Mouse (Mus musculus): ENCODE results near the gene Pou3f1. TPM values are rescaled to one million over a fixed set of nuclear protein-coding genes. Genes with fewer than 3 reads are reported as not detected.

Pou3f1 gene
- polyA plus RNA-seq, 1 experiment from 2014 or later, result 0.14 TPM

- Histone ChIP-seq H3K4me2 (peak overlapping the region; percentile 99), H3K9ac (peak overlapping the region; percentile 55), H3K27ac (no peak overlapping the region), H3K4me1 (replicated peaks) (peaks cover 47% of the 10 kb centered on the region), H3K27me3 (peaks cover 82% of the 10 kb centered on the region), H3K4me3 (peak overlapping the region; percentile 75), H3K9me3 (replicated peaks) (no peaks in the 10 kb centered on the region), H3K36me3 (no peaks in the 10 kb centered on the region)
- under 1% methylated on average over 84 of the region's 92 CpGs for WGBS
- peak; percentile 84 for ATAC-seq (replicated peaks; ENCODE audit: insufficient number of reproducible peaks, insufficient read depth, low FRiP score, low read depth)
Observed at GRCm38 (mm10) chr4:124656854-124657650, 445 bp downstream of the Pou3f1 start.

- peak overlapping the region; percentile 99 for H3K4me2 ChIP-seq
- no peaks in the 10 kb centered on the region for H3K36me3 ChIP-seq
- peaks cover 89% of the 10 kb centered on the region for H3K27me3 ChIP-seq
- under 1% methylated on average over 47 of the region's 61 CpGs for WGBS
- no peaks in the 10 kb centered on the region for H3K9me3 ChIP-seq (replicated peaks)
- H3K9ac ChIP-seq, result peak overlapping the region; percentile 40; the same call in 1 of the 2 replicates
- H3K4me3 ChIP-seq, result peak overlapping the region; percentile 75
- H3K27ac ChIP-seq, result no peak overlapping the region
- peaks cover 40% of the 10 kb centered on the region for H3K4me1 ChIP-seq (replicated peaks)
- ATAC-seq (replicated peaks; ENCODE audit: insufficient number of reproducible peaks, insufficient read depth, low FRiP score, low read depth), result no peak
Observed at GRCm38 (mm10) chr4:124657781-124658180, 1.2 kb downstream of the Pou3f1 start.

- H3K9ac ChIP-seq, result no peak overlapping the region
- peak overlapping the region; percentile 99 for H3K4me2 ChIP-seq
- no peaks in the 10 kb centered on the region for H3K9me3 ChIP-seq (replicated peaks)
- peaks cover 94% of the 10 kb centered on the region for H3K27me3 ChIP-seq
- no peak for ATAC-seq (replicated peaks; ENCODE audit: insufficient number of reproducible peaks, insufficient read depth, low FRiP score, low read depth)
- no peak overlapping the region for H3K27ac ChIP-seq
- WGBS, result 2% methylated on average over 39 of the region's 39 CpGs
- H3K36me3 ChIP-seq, result no peaks in the 10 kb centered on the region
- peaks cover 36% of the 10 kb centered on the region for H3K4me1 ChIP-seq (replicated peaks)
- peak overlapping the region; percentile 75 for H3K4me3 ChIP-seq
Observed at GRCm38 (mm10) chr4:124658412-124658851, 1.8 kb downstream of the Pou3f1 start.

- Histone ChIP-seq H3K9me3 (replicated peaks) (no peaks in the 10 kb centered on the region), H3K36me3 (no peaks in the 10 kb centered on the region), H3K4me1 (replicated peaks) (peaks cover 34% of the 10 kb centered on the region), H3K4me3 (peak overlapping the region; percentile 75), H3K4me2 (peak overlapping the region; percentile 59), H3K27me3 (peaks cover 95% of the 10 kb centered on the region), H3K27ac (no peak overlapping the region), H3K9ac (no peak overlapping the region)
- 3% methylated on average over 68 of the region's 68 CpGs for WGBS
- no peak for ATAC-seq (replicated peaks; ENCODE audit: insufficient number of reproducible peaks, insufficient read depth, low FRiP score, low read depth)
Observed at GRCm38 (mm10) chr4:124659251-124660217, 2.9 kb downstream of the Pou3f1 start.

- Histone ChIP-seq H3K4me2 (no peak overlapping the region), H3K4me3 (no peak overlapping the region), H3K27ac (no peak overlapping the region), H3K36me3 (no peaks in the 10 kb centered on the region), H3K4me1 (replicated peaks) (peaks cover 34% of the 10 kb centered on the region), H3K27me3 (peaks cover 95% of the 10 kb centered on the region), H3K9ac (no peak overlapping the region), H3K9me3 (replicated peaks) (no peaks in the 10 kb centered on the region)
- WGBS, result 54% methylated on average over 3 of the region's 3 CpGs
- no peak for ATAC-seq (replicated peaks; ENCODE audit: insufficient number of reproducible peaks, insufficient read depth, low FRiP score, low read depth)
Observed at GRCm38 (mm10) chr4:124660603-124661002, 4.0 kb downstream of the Pou3f1 start.

- Histone ChIP-seq H3K4me2 (no peak overlapping the region), H3K36me3 (no peaks in the 10 kb centered on the region), H3K4me3 (no peak overlapping the region), H3K27me3 (peaks cover 97% of the 10 kb centered on the region), H3K27ac (no peak overlapping the region), H3K4me1 (replicated peaks) (peaks cover 16% of the 10 kb centered on the region), H3K9ac (no peak overlapping the region), H3K9me3 (replicated peaks) (no peaks in the 10 kb centered on the region)
- WGBS, result 45% methylated on average over 3 of the region's 3 CpGs
- no peak for ATAC-seq (replicated peaks; ENCODE audit: insufficient number of reproducible peaks, insufficient read depth, low FRiP score, low read depth)
Observed at GRCm38 (mm10) chr4:124663034-124663433, 6.4 kb downstream of the Pou3f1 start.

GRCm38 (mm10) chr4:124664185-124664584 is 7.6 kb downstream of the Pou3f1 start:
- Histone ChIP-seq H3K36me3 (no peaks in the 10 kb centered on the region), H3K27me3 (peaks cover 98% of the 10 kb centered on the region), H3K27ac (no peak overlapping the region), H3K9ac (no peak overlapping the region), H3K9me3 (replicated peaks) (no peaks in the 10 kb centered on the region), H3K4me3 (no peak overlapping the region), H3K4me1 (replicated peaks) (peaks cover 8% of the 10 kb centered on the region), H3K4me2 (no peak overlapping the region)
- WGBS, result 72% methylated on average over 9 of the region's 9 CpGs
- no peak for ATAC-seq (replicated peaks; ENCODE audit: insufficient number of reproducible peaks, insufficient read depth, low FRiP score, low read depth)

GRCm38 (mm10) chr4:124664604-124665003 is 8.0 kb downstream of the Pou3f1 start:
- ATAC-seq (replicated peaks; ENCODE audit: insufficient number of reproducible peaks, insufficient read depth, low FRiP score, low read depth), result no peak
- H3K9ac ChIP-seq, result no peak overlapping the region

GRCm38 (mm10) chr4:124667476-124668033 is 10.9 kb downstream of the Pou3f1 start:
- Histone ChIP-seq H3K36me3 (no peaks in the 10 kb centered on the region), H3K27me3 (peaks cover 94% of the 10 kb centered on the region), H3K4me2 (no peak overlapping the region), H3K9ac (no peak overlapping the region), H3K27ac (no peak overlapping the region), H3K4me1 (replicated peaks) (peaks cover 13% of the 10 kb centered on the region), H3K9me3 (replicated peaks) (no peaks in the 10 kb centered on the region), H3K4me3 (no peak overlapping the region)
- 49% methylated on average over 14 of the region's 14 CpGs for WGBS
- no peak for ATAC-seq (replicated peaks; ENCODE audit: insufficient number of reproducible peaks, insufficient read depth, low FRiP score, low read depth)

More at GRCm38 (mm10) chr4:124664604-124665003, 8.0 kb downstream of the Pou3f1 start:
- Histone ChIP-seq H3K4me1 (replicated peaks) (0 out of 2 replicates have a peak, but pooled peaks cover 3% of the 10 kb centered on the region), H3K27me3 (peaks cover 98% of the 10 kb centered on the region), H3K27ac (no peak overlapping the region), H3K9me3 (replicated peaks) (no peaks in the 10 kb centered on the region), H3K4me2 (no peak overlapping the region), H3K4me3 (no peak overlapping the region), H3K36me3 (no peaks in the 10 kb centered on the region)
- WGBS, result 69% methylated on average over 15 of the region's 15 CpGs

- no peak overlapping the region for H3K27ac ChIP-seq
- H3K4me2 ChIP-seq, result no peak overlapping the region
- H3K27me3 ChIP-seq, result peaks cover 94% of the 10 kb centered on the region
- WGBS, result 20% methylated on average over 8 of the region's 8 CpGs
- peaks cover 18% of the 10 kb centered on the region for H3K4me1 ChIP-seq (replicated peaks)
- H3K9ac ChIP-seq, result no peak overlapping the region
- H3K9me3 ChIP-seq (replicated peaks), result no peaks in the 10 kb centered on the region
- ATAC-seq (replicated peaks; ENCODE audit: insufficient number of reproducible peaks, insufficient read depth, low FRiP score, low read depth), result no peak
- H3K4me3 ChIP-seq, result no peak overlapping the region
- H3K36me3 ChIP-seq, result no peaks in the 10 kb centered on the region
Observed at GRCm38 (mm10) chr4:124668078-124668477, 11.5 kb downstream of the Pou3f1 start.

GRCm38 (mm10) chr4:124670232-124670631 is 13.6 kb downstream of the Pou3f1 start:
- Histone ChIP-seq H3K4me2 (no peak overlapping the region), H3K4me3 (no peak overlapping the region), H3K9me3 (replicated peaks) (no peaks in the 10 kb centered on the region), H3K4me1 (replicated peaks) (peaks cover 19% of the 10 kb centered on the region), H3K36me3 (no peaks in the 10 kb centered on the region), H3K27ac (no peak overlapping the region), H3K9ac (no peak overlapping the region), H3K27me3 (peaks cover 86% of the 10 kb centered on the region)
- WGBS, result 64% methylated on average over 8 of the region's 8 CpGs
- ATAC-seq (replicated peaks; ENCODE audit: insufficient number of reproducible peaks, insufficient read depth, low FRiP score, low read depth), result no peak
